Mouse (Mus musculus) neural tube, embryonic 10.5 days (tissue): Measurements from ENCODE around the gene Ahsa2.
A peak's percentile ranks its signal among the peaks of the same experiment; 100 is the strongest.
"Not testable (repeated sequence)": the region's sequence is repeated elsewhere in the genome, so short reads cannot be mapped to it uniquely, and the experiment has no call there.

ENCODE experiments used
- DNase-seq: peaks from one replicate; pipeline ENCODE4 v3.0.0-alpha.2; 2017; ENCODE audit warnings: low spot score; ENCODE audit errors: extremely low spot score

The Ahsa2 gene

DNA sequence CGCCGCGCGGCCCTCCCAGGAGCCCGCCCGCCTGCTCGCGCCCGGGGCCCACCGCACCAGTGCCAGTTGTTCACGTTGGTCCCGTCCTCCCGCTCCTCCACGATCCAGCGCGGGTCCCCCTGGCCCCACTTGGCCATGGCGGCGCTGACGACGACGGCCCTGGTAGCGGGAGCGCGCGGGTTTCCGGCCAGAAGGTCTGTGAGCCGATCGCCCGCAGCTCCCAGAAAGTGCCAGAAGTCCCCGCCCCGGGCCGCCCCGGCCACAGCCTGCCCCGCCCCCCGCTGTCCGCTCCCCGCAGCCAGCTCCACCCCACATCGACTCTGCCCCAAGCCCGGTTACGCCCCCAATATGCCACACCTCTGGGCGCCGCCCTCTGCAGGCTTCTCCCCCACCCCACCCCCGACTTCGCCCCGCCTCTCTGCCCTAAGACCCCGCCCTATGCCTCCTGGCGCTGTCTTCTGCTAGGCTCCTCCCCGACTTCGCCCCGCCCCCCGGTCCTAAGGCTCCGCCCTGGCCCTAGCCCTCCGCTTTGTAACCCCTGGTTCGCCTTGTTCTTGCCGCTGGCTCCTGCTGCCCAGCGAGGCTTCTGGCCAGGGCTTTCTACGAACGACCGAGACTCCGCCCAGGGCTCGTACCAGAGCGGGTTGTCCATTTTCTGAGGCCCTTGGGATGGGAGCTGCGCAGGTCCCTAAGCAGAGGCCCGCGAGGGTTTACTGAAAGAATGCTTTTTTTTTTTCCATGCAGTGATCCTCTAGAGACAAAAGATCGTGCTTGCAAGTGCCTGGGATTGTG is at the start of gene Ahsa2:
Gene Ahsa2 (minus strand): TSS at position 313 of the 792 bp plus-strand sequence.
- peak; percentile 97 for DNase-seq

DNA sequence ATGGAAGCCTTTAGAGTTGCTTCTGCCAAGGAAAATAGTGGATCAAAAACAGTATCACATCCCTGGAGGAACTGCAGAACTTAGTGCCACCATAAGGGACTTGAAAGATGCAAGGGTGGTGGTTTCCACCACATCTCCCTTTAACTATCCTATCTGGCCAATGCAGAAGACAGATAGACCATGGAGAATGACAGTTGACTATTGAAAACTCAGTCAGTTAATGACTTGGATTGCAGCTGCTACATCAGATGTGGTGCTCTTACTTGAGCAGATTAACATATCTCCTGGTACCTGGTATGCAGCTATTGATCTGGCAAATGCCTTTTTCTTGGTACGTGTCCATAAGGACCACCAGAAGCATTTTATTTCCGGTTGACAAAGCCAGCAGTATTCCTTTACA is 39.6 kb upstream of the Ahsa2 start:
- no peak for DNase-seq

DNA sequence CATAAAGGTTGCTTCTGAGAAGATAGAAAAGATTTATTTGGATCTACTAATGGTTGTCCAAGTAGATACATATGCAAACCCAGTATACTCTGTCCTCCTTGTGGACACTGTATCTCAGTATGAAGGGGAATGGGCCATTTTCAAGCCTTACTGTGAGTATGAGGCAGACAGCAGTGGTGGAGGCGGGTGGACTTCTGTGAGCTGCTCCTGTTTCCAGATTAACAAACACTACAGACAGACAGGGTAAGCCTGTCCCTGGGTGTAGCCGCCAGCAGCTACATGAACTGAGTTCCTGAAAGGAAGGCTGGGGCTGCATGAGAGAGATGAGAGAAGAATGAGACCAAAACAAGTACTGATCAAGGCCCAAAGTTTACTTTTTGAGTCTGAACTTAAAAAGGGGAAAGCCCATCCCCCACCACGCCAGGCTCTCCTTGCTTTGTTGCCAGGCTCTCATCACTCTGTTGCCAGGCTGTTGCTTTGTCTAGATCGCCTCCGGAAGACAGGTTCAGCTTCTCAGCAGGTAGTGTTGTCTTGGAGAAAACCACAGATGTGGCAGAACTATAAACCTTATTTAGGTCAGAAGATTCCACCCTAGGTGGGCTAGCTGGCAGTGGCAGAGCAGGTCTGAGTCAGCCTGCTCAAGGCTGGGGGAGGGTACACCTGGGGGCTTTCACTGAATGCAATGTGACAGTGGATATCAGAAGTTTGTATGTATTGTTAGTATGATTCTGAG is 22.8 kb upstream of the Ahsa2 start, which contains the start of gene 1700093K21Rik:
Gene 1700093K21Rik (minus strand): TSS at position 683 of the 733 bp plus-strand sequence.
- DNase-seq, result no peak

DNA sequence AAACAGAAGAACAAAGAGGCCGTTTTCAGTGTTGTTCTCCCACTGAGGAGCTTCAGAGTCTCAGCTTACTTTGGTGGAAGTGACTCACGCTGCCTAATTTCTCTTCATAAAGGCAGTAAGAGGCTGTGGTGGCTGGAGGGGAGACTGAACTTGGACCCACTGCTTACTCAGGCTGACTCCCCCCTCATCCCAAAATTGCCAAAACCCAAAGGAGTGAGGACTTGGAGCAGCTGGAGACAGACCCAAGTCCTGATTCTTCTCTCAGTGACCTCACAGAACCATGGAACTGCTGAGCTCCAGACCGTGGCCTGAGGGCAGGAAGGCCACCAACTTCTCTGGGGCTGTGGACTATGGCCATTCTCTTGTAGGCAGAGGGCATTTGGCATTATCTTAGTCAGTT is 21.2 kb upstream of the Ahsa2 start:
- no peak for DNase-seq

DNA sequence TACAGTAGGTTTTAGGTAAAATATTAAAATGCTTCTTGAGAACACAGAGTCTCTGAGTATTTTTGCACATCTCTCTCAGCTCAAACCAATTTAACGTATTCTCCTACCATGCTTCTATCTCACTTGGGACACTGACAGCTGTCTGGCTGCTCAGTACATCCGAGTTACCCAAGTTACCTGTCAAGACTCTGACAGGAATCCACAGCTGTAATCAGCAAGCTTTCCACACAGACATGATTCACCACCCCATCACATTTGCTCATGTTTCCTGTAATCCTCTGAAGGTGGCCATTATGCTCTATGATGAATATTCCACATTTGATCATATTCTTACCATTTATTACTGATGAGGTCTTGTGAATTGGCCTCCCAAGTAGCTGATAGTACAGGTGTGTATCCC is 17.5 kb upstream of the Ahsa2 start:
- DNase-seq, result no peak

DNA sequence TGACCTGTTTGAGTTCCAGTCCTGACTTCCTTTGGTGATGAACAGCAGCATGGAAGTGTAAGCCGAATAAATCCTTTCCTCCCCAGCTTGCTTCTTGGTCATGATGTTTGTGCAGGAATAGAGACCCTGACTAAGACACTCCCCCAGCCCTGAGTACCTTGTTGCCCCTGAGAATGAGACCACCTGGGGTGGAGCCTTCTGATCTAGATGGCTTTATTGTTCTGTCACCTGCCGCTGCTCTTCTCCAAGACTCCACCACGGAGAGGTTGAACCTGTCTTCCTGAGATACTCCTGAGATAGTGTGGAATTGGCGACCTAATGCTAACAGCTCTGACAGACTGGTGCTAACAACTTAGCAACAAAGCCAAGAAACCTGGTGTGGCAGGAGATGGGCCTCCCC is 17.0 kb upstream of the Ahsa2 start:
- not testable (repeated sequence) for DNase-seq

DNA sequence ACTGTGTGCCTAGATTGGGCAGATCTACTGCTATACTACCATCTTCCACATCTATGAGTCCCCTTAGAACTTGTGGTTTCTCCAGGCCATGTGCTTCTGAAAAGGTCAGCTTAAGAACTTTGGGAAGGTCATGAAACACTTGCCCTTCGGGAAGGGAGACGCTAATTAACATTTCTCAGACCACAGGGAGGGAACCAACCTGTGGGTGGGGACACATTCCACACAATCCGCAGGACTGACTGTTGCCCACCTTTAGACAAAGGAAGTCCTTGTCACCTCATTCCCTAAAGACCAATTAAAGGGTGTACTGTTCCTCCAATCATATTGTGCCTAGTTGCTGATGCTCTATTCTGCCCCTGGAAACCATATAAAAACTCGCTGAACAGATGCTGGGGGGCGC is 7.0 kb upstream of the Ahsa2 start:
- DNase-seq, result not testable (repeated sequence)

DNA sequence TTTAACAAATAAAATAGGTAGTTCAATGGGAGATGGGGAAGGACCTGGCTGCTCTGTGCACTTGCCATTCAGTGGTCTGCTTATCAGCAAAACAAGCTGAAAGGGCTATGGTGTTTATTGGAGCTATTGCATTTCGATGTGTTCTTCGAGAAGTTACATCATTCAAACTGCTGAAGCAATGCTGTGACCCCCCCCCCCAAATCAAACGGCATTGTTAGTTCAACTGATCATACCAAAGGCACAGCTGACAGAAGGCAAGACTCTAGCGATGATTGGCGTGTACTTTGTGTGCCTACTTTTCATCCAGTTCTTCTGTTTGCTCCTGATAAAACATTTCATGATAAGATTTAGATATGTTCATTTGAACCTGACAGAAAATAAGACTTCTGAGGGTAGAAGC is 779 bp upstream of the Ahsa2 start:
- peak; percentile 20 for DNase-seq

DNA sequence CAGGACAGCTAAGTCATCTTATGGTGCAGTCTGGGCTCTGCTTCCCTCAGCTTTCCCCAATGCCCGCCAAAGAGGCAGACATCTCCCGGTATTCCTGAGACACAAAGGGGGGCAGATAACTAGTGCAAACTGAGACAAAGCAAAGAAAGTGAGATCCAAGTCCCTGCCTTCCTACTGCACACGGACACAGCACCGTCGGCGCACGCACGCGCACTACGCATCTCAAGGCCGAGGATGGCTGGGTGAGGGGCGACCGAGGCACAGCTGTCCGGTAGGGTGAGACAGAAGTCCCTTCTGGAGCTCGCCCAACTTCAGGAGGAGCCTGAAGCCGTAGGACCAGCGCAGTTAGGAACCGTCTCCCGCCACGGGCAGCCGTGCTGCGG is 504 bp downstream of the Ahsa2 start:
- DNase-seq, result no peak

DNA sequence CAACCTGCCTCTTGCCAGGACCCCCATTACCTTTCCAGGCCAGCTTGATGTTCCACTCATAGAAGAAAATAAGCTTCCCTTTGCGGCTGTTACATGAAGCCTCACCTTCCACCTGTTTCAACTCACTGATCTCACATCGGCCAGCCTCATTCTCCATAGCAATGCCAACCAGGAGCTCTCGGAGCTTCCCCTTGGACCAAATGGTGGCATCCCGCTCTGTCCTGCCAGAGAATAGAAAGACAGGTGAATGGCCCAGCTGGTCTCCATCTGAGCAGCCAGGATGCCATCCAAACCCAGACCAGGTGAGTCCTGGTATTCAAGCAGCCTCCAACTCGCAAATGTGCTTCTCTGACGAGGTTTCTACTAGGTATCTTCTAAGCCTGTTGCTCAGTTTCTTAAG is 1.2 kb downstream of the Ahsa2 start:
- DNase-seq, result no peak

DNA sequence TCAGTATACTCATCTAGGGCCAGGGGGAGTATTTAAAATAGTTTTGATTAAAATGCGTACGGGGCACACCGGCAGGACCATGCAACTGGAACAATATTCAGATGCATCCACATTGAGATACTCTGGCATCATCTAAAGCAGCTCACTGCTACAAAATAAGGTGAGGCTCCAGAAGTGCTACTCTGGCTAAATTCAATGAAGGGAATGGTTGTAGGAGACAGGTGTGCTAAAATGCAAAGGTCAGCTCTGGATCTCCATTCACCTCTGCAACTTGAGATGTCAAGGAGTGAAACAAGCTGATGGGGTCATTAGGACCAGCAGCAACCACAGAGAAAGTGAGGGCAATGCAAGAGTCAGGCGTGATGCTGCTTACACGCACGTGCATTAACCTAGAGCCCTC is 2.6 kb downstream of the Ahsa2 start:
- DNase-seq, result no peak

DNA sequence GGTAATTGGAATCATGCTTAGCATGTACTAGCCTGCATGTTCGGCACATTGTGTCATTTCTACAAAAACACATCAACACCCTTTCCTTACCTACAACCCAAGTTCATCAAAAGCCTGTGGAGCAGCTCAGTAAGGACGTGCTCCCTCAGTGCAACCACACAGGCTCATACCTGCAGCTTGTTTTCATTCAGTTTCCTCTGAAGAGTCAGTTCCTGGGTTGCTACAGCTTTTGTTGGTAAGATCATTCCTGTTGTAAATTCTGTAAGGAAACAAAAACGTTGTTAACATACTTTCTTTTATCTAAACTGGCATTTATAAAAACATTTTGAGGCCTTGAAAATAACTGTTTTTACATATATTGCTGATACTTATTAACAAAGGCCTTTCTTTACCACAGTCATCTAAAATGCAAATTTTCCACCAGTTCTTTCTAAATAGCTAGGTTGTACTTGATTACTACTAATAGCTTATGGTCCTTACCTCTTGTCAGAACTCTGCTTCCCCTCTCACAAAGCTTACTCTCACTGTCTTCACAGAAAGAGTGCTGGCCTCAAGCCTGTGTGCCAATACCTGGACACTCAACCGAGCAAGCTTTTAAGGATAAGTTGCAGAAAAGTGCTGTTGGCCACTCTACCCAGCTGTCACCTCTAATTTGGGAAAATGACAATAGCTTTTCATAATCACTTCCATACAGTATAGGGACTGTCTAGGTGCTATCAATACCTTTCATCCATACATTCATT is 5.6 kb downstream of the Ahsa2 start:
- no peak for DNase-seq

DNA sequence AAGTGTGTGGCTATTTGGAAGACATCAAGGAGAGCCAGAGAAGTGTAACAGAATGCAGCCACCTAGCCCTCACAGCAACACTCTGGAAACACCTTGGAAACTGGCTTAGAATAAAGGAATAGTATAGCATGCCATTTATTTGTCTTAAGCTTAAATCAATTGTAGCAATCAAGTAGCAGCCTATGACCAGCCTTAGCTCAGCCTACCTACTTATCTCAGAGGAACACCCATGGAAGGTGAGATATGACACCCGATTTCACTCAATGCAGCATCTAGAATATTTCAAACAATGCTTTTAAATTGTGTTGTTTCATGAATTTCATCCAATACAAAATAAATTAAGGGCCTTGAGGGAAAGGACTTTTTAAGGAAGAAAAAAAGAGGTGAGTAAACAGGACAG is 7.9 kb downstream of the Ahsa2 start:
- no peak for DNase-seq

DNA sequence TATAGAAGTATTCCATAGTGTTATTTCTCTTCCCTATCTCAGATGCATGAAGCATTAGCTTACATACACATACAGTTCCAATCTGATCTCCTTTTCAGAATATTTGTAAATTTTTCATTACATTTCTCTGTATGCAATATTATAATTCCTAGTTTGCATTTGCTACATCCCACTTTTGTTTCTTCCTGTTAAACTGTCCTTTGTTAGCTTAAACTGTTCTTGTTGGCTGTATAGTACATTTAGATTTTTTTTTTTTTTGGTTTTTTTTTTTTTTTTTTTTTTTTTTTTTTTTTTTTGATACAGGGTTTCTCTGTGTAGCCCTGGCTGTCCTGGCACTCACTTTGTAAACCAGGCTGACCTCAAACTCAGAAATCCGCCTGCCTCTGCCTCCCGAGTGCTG is 32.0 kb downstream of the Ahsa2 start:
- DNase-seq, result not testable (repeated sequence)
